Mouse (Mus musculus): ENCODE results near the gene Slc25a53.

DNA sequence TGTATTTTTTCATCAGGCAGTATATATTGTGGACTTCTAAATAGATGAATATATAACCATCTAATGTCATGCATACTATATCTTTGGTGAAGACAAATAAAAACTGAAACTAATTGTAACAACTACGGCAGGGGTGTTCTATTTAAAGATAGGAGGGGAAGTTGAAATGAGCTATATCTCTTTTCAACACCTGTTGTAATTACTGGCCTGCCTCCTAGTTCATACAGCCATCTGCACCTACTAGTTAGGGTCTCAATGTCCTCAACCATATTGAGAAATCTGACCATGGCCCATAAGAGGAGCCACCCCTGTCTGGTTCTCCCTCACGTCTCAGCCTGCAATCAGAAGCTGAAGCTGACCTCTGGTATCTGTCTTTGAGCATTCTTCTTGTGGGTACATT, 41.8 kb downstream of the Slc25a53 start:
- TF ChIP-seq CTCF (IDR thresholded peaks at IDR 0.05; ENCODE audit: insufficient read depth, low read length) (no peak), POLR2A (IDR thresholded peaks at IDR 0.05; ENCODE audit: borderline replicate concordance, extremely low read depth, low read depth, low read length) (no peak)
